ENCODE assay signal across 7 mouse cellular contexts in the genomic region with DNA sequence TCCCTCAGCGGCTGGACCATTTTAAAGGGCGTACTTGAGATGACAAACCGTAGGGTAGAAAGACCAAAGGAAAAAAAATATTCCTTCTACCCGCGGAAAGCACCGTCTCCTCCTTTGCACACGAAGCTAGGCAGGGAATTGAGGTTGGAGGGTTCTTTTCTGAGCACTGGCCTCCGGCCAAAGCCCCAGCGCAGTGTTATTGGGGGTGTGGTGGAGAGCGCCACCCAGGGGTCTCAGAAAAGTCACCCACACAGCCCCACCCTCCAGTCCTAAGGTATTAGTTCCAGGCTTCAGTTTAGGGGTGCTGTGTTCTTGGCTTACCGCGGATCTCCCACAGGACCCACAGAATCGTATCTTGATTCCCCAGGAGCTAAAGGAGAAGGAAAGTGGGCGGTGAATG. TPM values are rescaled to one million over a fixed set of nuclear protein-coding genes. Genes with fewer than 3 reads are reported as not detected.
DNase-seq lines count a peak whose midpoint lies in the region; ATAC-seq and TF ChIP-seq lines count a peak whose summit lies in the region.

No protein-coding gene starts in this region.

- TF ChIP-seq CTCF in E14TG2a.4 (conservative IDR thresholded peaks at IDR 0.05; ENCODE audit: low read length) = no peak
- TF ChIP-seq CTCF in cerebellum, adult 2 months (IDR thresholded peaks at IDR 0.05; ENCODE audit: borderline replicate concordance, insufficient read depth, low read depth, low read length) = peak; percentile 12; the same call in 1 of the 2 replicates
- peak; percentile 55 for TF ChIP-seq CTCF in intestine, postnatal 0 days (IDR thresholded peaks at IDR 0.05; ENCODE audit: low read depth)

- peak in 1 of 2 experiments; percentile 34 for DNase-seq in cerebellum, adult 2 months
- peak; percentile 47 for DNase-seq in gastrocnemius, postnatal 10 days
- peak; percentile 57 for DNase-seq in lung, postnatal 36 days
- DNase-seq in adipocyte (ENCODE audit: low spot score) = no peak
- DNase-seq in ovary, adult 18-20 months (ENCODE audit: low spot score) = no peak

- peak overlapping the region; percentile 82 for H3K4me3 ChIP-seq in E14TG2a.4 (replicated peaks; ENCODE audit: low read length)
- no peak overlapping the region for H3K4me3 ChIP-seq in cerebellum, adult 2 months (replicated peaks; ENCODE audit: insufficient read depth, low read depth, low read length)
- H3K4me3 ChIP-seq in intestine, postnatal 0 days (ENCODE audit: low read depth, low read length) = peak overlapping the region; percentile 71; the same call in 1 of the 2 replicates

- H3K9me3 ChIP-seq in E14TG2a.4 (ENCODE audit: low read length) = no peaks in the 10 kb centered on the region
- H3K9me3 ChIP-seq in intestine, postnatal 0 days (ENCODE audit: control insufficient read depth) = no peaks in the 10 kb centered on the region

- WGBS in cerebellum, adult 2 months = 13% methylated on average over 14 of the region's 14 CpGs
- WGBS in intestine, postnatal 0 days = 31% methylated on average over 14 of the region's 14 CpGs

- TF ChIP-seq POLR2A in cerebellum, adult 2 months (IDR thresholded peaks at IDR 0.05; ENCODE audit: borderline replicate concordance, insufficient read depth, low read length) = no peak

- no peaks in the 10 kb centered on the region for H3K36me3 ChIP-seq in E14TG2a.4 (ENCODE audit: insufficient read depth, low read length)
- H3K36me3 ChIP-seq in intestine, postnatal 0 days (ENCODE audit: control insufficient read depth, insufficient read depth) = peaks cover 7% of the 10 kb centered on the region; the same call in 1 of the 2 replicates

- H3K4me1 ChIP-seq in E14TG2a.4 (replicated peaks; ENCODE audit: low read depth, low read length) = peaks cover 43% of the 10 kb centered on the region
- H3K4me1 ChIP-seq in cerebellum, adult 2 months (ENCODE audit: control insufficient read depth, insufficient read depth, low read length) = no peaks in the 10 kb centered on the region
- no peaks in the 10 kb centered on the region for H3K4me1 ChIP-seq in intestine, postnatal 0 days (replicated peaks; ENCODE audit: control insufficient read depth, insufficient read depth, low read length)

- peaks cover 86% of the 10 kb centered on the region for H3K27me3 ChIP-seq in E14TG2a.4 (ENCODE audit: insufficient read depth, low read length)
- no peaks in the 10 kb centered on the region; the same call in 1 of the 2 replicates for H3K27me3 ChIP-seq in cerebellum, adult 2 months (ENCODE audit: control insufficient read depth, insufficient read depth, low read length)
- H3K27me3 ChIP-seq in intestine, postnatal 0 days (replicated peaks; ENCODE audit: control insufficient read depth, insufficient read depth, low read length) = peaks cover 56% of the 10 kb centered on the region

- H3K9ac ChIP-seq in intestine, postnatal 0 days (ENCODE audit: low read depth, low read length) = 0 out of 2 replicates have a peak overlapping the region, but pooled peaks have one; percentile 22

- H3K4me2 ChIP-seq in intestine, postnatal 0 days (replicated peaks; ENCODE audit: low read depth) = peak overlapping the region; percentile 90; the same call in 1 of the 2 replicates

- ATAC-seq in intestine, postnatal 0 days = no peak

- H3K27ac ChIP-seq in cerebellum, adult 2 months (ENCODE audit: insufficient read depth, low read length) = no peak overlapping the region
- H3K27ac ChIP-seq in intestine, postnatal 0 days (ENCODE audit: low read depth, low read length) = no peak overlapping the region

RNA-seq across cellular contexts. Expression of a gene that starts 1.2 kb away (rescaled TPM):
- polyA plus RNA-seq in cerebellum, adult 2 months (2012; rRNA removed) = 5.0 and 8.5 TPM in 2 replicates
- total RNA-seq in gastrocnemius, postnatal 10 days (2021) = 10 to 100 TPM; 24.7 to 60.1 TPM
- 0.61 and 0.91 TPM in 2 replicates for polyA plus RNA-seq in intestine, postnatal 0 days (2015; fragmentation: Nextera tagmentation; extraction: Ambion mirVana)

Comparison
In these comparisons a context has a peak if more than half of its experiments do, and no peak if none do; other contexts are left out.
1. DNase-seq: peak in gastrocnemius, postnatal 10 days (single experiment) and lung, postnatal 36 days (single experiment); none in adipocyte (single experiment) and ovary, adult 18-20 months (single experiment).